Mouse (Mus musculus) MEL (cell line): ENCODE measurements around the gene Olfr554.

Experiments
- CTCF ChIP-seq, 3 experiments: IDR thresholded peaks in 2 of 3; conservative IDR thresholded peaks in 1 of 3; 2 replicates each; pipeline ENCODE4 v1.5.1; 2011 to 2012; ENCODE audit warnings: low read length in 3 of 3, low read depth in 2 of 3, mild to moderate bottlenecking in 2 of 3, improper control_type of control experiment in 1 of 3, inconsistent platforms in 1 of 3, mixed read lengths in 1 of 3, moderate library complexity in 1 of 3; ENCODE audit not compliant: control insufficient read depth in 1 of 3, insufficient read depth in 1 of 3, poor library complexity in 1 of 3, severe bottlenecking in 1 of 3
- ELF1 ChIP-seq: IDR thresholded peaks from 2 replicates; pipeline ENCODE4 v1.6.1; 2014; ENCODE audit warnings: low read depth, mild to moderate bottlenecking, inconsistent platforms, low read length, improper control_type of control experiment, moderate library complexity
- JUND ChIP-seq: IDR thresholded peaks from 2 replicates; pipeline ENCODE4 v1.6.1; 2011; ENCODE audit warnings: low read depth, mild to moderate bottlenecking, improper control_type of control experiment, low read length
- MAZ ChIP-seq: IDR thresholded peaks from 2 replicates; pipeline ENCODE4 v1.6.1; 2012; ENCODE audit warnings: low read depth, mild to moderate bottlenecking, inconsistent platforms, low read length, improper control_type of control experiment
- USF1 ChIP-seq: IDR thresholded peaks from 2 replicates; pipeline ENCODE4 v1.6.1; 2014; ENCODE audit warnings: low read depth, mild to moderate bottlenecking, inconsistent platforms, low read length, improper control_type of control experiment, moderate library complexity

DNA sequence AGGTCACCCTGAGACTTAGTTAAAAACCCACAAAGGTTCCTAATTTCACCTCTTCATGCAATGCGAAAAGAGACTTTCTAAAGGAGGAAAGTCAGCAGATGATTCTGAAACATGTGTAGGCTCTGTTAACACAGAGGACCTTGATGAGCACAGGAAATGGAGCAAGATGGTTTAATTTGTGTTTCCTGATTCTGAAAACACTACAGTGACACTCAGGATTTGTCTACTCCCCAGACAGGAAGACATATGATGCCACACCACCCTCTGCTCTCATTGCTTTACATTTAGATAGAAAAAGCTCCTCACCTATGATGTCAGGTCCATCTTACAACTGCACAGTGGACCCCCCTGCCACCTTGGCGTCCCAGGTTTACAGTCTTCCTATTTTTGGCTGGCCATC, 38.0 kb downstream of the Olfr554 start:
- TF ChIP-seq USF1 (no peak), CTCF (IDR thresholded peaks at IDR 0.05 in 2 of 3, conservative IDR thresholded peaks at IDR 0.05 in 1 of 3; ENCODE audit: control insufficient read depth in 1 of 3, insufficient read depth in 1 of 3, low read depth in 2 of 3, low read length in 3 of 3, poor library complexity in 1 of 3, severe bottlenecking in 1 of 3) (no peak), ELF1 (no peak), JUND (no peak), MAZ (no peak)
